Mouse (Mus musculus): ENCODE results near the gene Taf1c. TPM values are rescaled to one million over a fixed set of nuclear protein-coding genes. Genes with fewer than 3 reads are reported as not detected.

Gene Taf1c
- polyA plus RNA-seq, 1 experiment from 2014 or later = 14.6 TPM

DNA sequence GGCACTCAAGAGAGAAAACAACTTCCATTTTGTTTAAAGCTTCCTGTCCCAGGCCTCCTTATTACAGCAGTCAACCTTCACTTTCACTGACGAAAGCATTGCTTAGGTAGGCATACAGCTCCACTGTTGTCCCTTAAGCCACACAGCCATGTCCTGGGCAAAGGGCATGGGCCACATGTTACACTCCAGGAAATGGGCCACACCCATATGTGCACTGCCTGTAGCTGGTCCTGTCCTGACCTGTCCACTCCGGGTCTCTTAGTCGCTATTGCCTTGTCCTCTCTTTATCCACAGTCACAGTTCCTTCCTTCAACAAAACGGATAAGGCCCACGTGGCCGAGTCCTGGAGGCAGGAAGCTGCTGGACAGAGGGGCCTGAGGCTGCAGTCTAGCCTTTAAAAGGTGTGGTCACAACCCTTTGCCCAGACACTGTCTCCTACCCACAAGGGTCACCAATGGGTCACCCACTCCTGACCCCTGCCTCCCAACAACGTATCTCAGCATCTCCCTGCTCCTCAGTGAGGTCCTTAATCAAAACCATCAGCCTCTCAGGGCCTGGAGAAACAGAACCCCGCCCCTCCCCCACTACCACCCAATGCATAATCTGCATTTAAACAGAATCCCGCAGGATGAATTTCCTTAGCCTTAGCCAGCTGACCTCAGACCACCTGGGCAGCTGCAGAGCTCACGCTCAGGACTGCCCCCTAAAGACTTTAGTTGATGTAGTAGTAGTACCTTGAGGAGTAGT, 22.8 kb upstream of the Taf1c start:
- ATAC-seq (ENCODE audit: low FRiP score, low TSS enrichment) (no peak), DNase-seq (no peak)
- WGBS = 45% methylated on average over 10 of the region's 10 CpGs
- Histone ChIP-seq H3K36me3 (ENCODE audit: control insufficient read depth, insufficient read depth, low read length) (no peaks in the 10 kb centered on the region), H3K9ac (replicated peaks; ENCODE audit: low read length) (no peak overlapping the region), H3K27ac (replicated peaks; ENCODE audit: low read depth, low read length) (no peak overlapping the region), H3K4me2 (ENCODE audit: low read length) (no peak overlapping the region), H3K4me3 (replicated peaks; ENCODE audit: low read depth, low read length) (no peak overlapping the region), H3K27me3 (ENCODE audit: control insufficient read depth, insufficient read depth, low read length) (no peaks in the 10 kb centered on the region), H3K9me3 (ENCODE audit: control insufficient read depth, low read length) (no peaks in the 10 kb centered on the region), H3K4me1 (ENCODE audit: control insufficient read depth, insufficient read depth, low read length) (peaks cover 6% of the 10 kb centered on the region; the same call in 1 of the 2 replicates)

DNA sequence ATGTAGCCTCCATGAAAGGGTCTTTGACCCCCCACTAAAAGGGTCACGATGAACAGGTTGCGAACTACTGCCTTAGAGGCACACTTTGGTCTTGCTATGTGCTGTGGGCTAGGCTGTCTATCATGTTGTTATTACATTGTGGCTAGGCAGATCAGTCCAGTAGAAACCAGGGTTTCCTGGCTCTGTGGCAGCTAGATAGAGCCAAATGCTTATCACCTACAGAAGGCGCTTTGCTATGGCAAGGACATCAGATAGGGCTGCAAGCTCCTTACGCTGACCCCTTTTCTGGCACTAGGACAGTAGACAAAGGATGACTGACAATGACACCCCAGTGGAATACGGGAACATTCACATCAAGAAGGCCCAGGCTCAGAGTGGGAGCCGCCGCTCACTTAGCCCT, 22.2 kb upstream of the Taf1c start:
- Histone ChIP-seq H3K36me3 (ENCODE audit: control insufficient read depth, insufficient read depth, low read length) (no peaks in the 10 kb centered on the region), H3K9me3 (ENCODE audit: control insufficient read depth, low read length) (no peaks in the 10 kb centered on the region), H3K4me3 (replicated peaks; ENCODE audit: low read depth, low read length) (no peak overlapping the region), H3K9ac (replicated peaks; ENCODE audit: low read length) (no peak overlapping the region), H3K4me2 (ENCODE audit: low read length) (no peak overlapping the region), H3K27me3 (ENCODE audit: control insufficient read depth, insufficient read depth, low read length) (no peaks in the 10 kb centered on the region), H3K4me1 (ENCODE audit: control insufficient read depth, insufficient read depth, low read length) (peaks cover 6% of the 10 kb centered on the region; the same call in 1 of the 2 replicates), H3K27ac (replicated peaks; ENCODE audit: low read depth, low read length) (no peak overlapping the region)
- ATAC-seq (ENCODE audit: low FRiP score, low TSS enrichment) = no peak
- WGBS = 83% methylated on average over 7 of the region's 7 CpGs
- no peak for DNase-seq

DNA sequence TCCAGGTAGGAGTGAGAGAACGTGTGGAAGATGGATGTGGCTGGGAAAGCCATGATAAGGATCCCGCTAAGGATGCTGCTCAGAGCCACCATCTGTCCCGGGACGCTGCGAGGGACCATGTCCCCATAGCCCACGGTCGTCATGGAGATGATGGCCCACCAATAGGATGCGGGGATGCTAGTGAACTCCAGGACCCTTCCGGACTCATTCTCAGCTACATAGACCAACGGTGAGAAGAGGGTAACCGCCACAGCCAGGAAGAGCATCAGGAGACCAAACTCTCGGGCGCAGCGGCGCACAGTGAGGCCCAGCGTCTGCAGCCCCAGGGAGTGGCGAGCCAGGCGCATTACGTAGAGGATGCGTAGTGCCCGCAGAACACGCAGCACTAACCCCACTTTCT, 20.8 kb upstream of the Taf1c start:
- H3K4me1 ChIP-seq (ENCODE audit: control insufficient read depth, insufficient read depth, low read length) = peaks cover 2% of the 10 kb centered on the region; the same call in 1 of the 2 replicates
- H3K27me3 ChIP-seq (ENCODE audit: control insufficient read depth, insufficient read depth, low read length) = no peaks in the 10 kb centered on the region
- no peak overlapping the region for H3K4me3 ChIP-seq (replicated peaks; ENCODE audit: low read depth, low read length)
- no peak overlapping the region for H3K27ac ChIP-seq (replicated peaks; ENCODE audit: low read depth, low read length)
- H3K9me3 ChIP-seq (ENCODE audit: control insufficient read depth, low read length) = no peaks in the 10 kb centered on the region
- H3K36me3 ChIP-seq (ENCODE audit: control insufficient read depth, insufficient read depth, low read length) = no peaks in the 10 kb centered on the region
- no peak overlapping the region for H3K4me2 ChIP-seq (ENCODE audit: low read length)
- ATAC-seq (ENCODE audit: low FRiP score, low TSS enrichment) (no peak), DNase-seq (no peak)
- no peak overlapping the region for H3K9ac ChIP-seq (replicated peaks; ENCODE audit: low read length)
- 77% methylated on average over 22 of the region's 22 CpGs for WGBS

DNA sequence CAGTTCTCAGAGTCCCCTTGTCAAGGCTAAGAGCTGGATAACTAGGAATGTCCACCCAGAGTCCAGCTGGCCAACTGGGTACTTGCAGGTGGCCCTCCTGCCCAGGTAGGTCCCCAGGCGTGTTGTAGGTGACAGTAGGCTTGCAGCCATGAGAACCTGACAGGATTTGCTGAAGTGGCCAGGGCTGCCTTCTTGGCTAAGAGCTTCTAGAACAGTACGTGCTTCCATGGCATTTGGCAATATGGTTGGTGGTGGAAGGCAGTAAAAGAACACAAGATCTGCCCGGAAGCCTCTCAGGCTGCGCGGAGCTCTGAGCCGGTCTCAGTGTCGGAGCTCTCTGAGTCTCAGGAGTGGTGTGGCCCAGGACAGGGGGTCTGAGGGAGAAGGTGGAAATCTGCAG, 19.9 kb upstream of the Taf1c start:
- Histone ChIP-seq H3K27me3 (ENCODE audit: control insufficient read depth, insufficient read depth, low read length) (no peaks in the 10 kb centered on the region), H3K4me2 (ENCODE audit: low read length) (no peak overlapping the region), H3K4me1 (ENCODE audit: control insufficient read depth, insufficient read depth, low read length) (no peaks in the 10 kb centered on the region), H3K9ac (replicated peaks; ENCODE audit: low read length) (no peak overlapping the region), H3K27ac (replicated peaks; ENCODE audit: low read depth, low read length) (no peak overlapping the region), H3K4me3 (replicated peaks; ENCODE audit: low read depth, low read length) (no peak overlapping the region), H3K36me3 (ENCODE audit: control insufficient read depth, insufficient read depth, low read length) (no peaks in the 10 kb centered on the region), H3K9me3 (ENCODE audit: control insufficient read depth, low read length) (no peaks in the 10 kb centered on the region)
- ATAC-seq (ENCODE audit: low FRiP score, low TSS enrichment) (no peak), DNase-seq (no peak)
- 90% methylated on average over 7 of the region's 7 CpGs for WGBS

DNA sequence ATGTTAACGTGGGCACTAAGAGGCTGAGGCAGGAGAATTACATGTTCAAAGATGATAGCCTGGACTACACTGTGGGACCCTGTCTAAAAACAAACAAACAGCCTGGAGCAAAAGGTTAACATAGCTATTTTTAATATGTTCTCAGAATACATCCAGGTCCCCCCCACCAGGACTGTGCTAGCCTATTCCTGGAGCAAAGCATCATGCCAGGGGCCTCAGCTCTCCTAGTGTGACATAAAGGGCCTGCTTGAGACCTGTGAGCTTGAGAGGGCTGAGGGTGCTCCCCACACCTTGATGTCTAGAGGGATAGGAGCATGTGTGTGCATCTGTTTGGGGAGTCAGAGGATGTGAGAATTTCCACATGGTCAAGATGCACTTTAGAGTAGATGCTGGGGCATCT, 18.7 kb upstream of the Taf1c start:
- WGBS = 90% methylated on average over 1 of the region's 1 CpGs
- H3K9me3 ChIP-seq (ENCODE audit: control insufficient read depth, low read length) = no peaks in the 10 kb centered on the region
- H3K27ac ChIP-seq (replicated peaks; ENCODE audit: low read depth, low read length) = no peak overlapping the region
- H3K27me3 ChIP-seq (ENCODE audit: control insufficient read depth, insufficient read depth, low read length) = no peaks in the 10 kb centered on the region
- DNase-seq (no peak), ATAC-seq (ENCODE audit: low FRiP score, low TSS enrichment) (no peak)
- no peaks in the 10 kb centered on the region for H3K36me3 ChIP-seq (ENCODE audit: control insufficient read depth, insufficient read depth, low read length)
- H3K4me3 ChIP-seq (replicated peaks; ENCODE audit: low read depth, low read length) = no peak overlapping the region
- H3K9ac ChIP-seq (replicated peaks; ENCODE audit: low read length) = no peak overlapping the region
- H3K4me2 ChIP-seq (ENCODE audit: low read length) = no peak overlapping the region
- H3K4me1 ChIP-seq (ENCODE audit: control insufficient read depth, insufficient read depth, low read length) = no peaks in the 10 kb centered on the region

DNA sequence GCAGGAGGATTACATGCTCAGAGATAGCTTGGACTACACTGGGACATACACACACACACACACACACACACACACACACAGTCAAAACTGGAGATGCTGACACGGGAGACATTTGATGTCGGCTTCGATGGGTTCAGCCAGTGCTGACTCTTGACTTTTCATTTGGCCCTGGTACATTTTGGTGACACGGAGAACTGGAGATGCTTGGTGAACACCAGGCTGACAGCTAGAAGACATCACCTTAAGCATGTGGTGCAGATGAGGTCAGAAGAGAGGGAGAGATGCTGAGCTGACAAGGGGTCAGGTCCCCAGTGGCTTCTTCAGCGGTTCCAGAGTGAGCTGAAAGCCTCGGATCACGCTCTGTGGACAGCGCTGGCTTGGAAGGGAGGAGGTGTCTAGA, 18.0 kb upstream of the Taf1c start:
- Histone ChIP-seq H3K9me3 (ENCODE audit: control insufficient read depth, low read length) (no peaks in the 10 kb centered on the region), H3K27me3 (ENCODE audit: control insufficient read depth, insufficient read depth, low read length) (no peaks in the 10 kb centered on the region), H3K9ac (replicated peaks; ENCODE audit: low read length) (no peak overlapping the region), H3K27ac (replicated peaks; ENCODE audit: low read depth, low read length) (no peak overlapping the region), H3K4me1 (ENCODE audit: control insufficient read depth, insufficient read depth, low read length) (no peaks in the 10 kb centered on the region), H3K4me3 (replicated peaks; ENCODE audit: low read depth, low read length) (no peak overlapping the region), H3K36me3 (ENCODE audit: control insufficient read depth, insufficient read depth, low read length) (no peaks in the 10 kb centered on the region), H3K4me2 (ENCODE audit: low read length) (no peak overlapping the region)
- no peak for ATAC-seq (ENCODE audit: low FRiP score, low TSS enrichment)
- WGBS = 85% methylated on average over 8 of the region's 8 CpGs
- DNase-seq = no peak

DNA sequence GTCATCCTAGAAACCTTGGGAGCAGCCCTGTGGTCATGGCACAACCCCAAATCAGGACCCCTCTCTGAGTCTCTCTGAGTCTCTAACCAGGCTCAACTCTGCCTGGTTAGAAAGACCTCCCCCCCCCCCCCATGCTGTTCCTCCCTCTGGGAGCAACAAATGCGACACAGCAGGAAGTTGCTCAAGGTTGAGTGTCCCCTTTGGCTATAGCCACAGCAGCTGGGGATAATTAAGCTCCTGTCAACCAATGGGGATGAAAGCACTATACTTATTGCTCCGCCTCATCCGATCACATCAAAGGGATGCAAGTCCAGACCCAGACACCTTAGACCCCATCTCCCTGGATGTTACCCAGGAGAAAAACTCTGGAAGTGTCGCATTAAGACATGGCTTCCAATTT, 17.5 kb upstream of the Taf1c start:
- ATAC-seq (ENCODE audit: low FRiP score, low TSS enrichment) (no peak), DNase-seq (no peak)
- WGBS = 56% methylated on average over 4 of the region's 4 CpGs
- H3K27ac ChIP-seq (replicated peaks; ENCODE audit: low read depth, low read length) = no peak overlapping the region
- no peaks in the 10 kb centered on the region for H3K4me1 ChIP-seq (ENCODE audit: control insufficient read depth, insufficient read depth, low read length)
- H3K27me3 ChIP-seq (ENCODE audit: control insufficient read depth, insufficient read depth, low read length) = no peaks in the 10 kb centered on the region
- H3K4me3 ChIP-seq (replicated peaks; ENCODE audit: low read depth, low read length) = no peak overlapping the region
- no peak overlapping the region for H3K9ac ChIP-seq (replicated peaks; ENCODE audit: low read length)
- no peaks in the 10 kb centered on the region for H3K36me3 ChIP-seq (ENCODE audit: control insufficient read depth, insufficient read depth, low read length)
- H3K4me2 ChIP-seq (ENCODE audit: low read length) = no peak overlapping the region
- H3K9me3 ChIP-seq (ENCODE audit: control insufficient read depth, low read length) = no peaks in the 10 kb centered on the region

DNA sequence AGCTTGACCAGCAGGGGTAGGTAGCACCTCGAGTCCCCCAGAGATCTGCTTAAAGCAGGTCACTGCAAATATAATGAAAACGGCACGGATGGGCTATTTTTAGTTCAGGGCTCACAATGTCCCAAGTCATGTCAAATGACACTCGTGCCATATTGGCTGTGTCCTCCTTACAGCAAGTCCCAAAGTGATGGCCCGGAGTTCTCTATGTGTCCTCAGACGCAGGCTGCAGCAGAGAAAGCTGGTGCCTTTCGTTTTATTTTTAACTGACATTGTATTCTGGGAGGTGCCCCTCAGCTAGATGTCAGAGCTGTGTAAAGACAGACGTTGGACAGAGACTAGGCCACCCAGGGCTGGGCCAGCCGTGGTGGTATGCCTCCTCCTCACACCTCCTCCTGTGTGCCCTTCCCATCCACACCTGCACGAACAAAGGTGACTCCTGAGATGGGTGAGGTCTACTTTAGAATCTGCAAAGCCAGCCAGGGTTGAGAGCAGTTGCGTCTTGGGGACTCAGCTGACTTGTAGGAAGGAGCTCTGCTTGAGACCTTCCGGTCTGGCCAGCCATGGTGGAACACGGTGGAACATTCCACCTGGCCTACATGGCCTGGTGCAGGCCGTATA, 15.9 kb upstream of the Taf1c start:
- no peak overlapping the region for H3K27ac ChIP-seq (replicated peaks; ENCODE audit: low read depth, low read length)
- no peak overlapping the region for H3K9ac ChIP-seq (replicated peaks; ENCODE audit: low read length)
- H3K36me3 ChIP-seq (ENCODE audit: control insufficient read depth, insufficient read depth, low read length) = no peaks in the 10 kb centered on the region
- DNase-seq (no peak), ATAC-seq (ENCODE audit: low FRiP score, low TSS enrichment) (no peak)
- H3K27me3 ChIP-seq (ENCODE audit: control insufficient read depth, insufficient read depth, low read length) = no peaks in the 10 kb centered on the region
- no peaks in the 10 kb centered on the region for H3K9me3 ChIP-seq (ENCODE audit: control insufficient read depth, low read length)
- no peaks in the 10 kb centered on the region for H3K4me1 ChIP-seq (ENCODE audit: control insufficient read depth, insufficient read depth, low read length)
- WGBS = 90% methylated on average over 14 of the region's 14 CpGs
- H3K4me2 ChIP-seq (ENCODE audit: low read length) = no peak overlapping the region
- no peak overlapping the region for H3K4me3 ChIP-seq (replicated peaks; ENCODE audit: low read depth, low read length)
